Mouse (Mus musculus) bone marrow macrophage, adult 2 months (primary cell): ENCODE data around the gene Stxbp6.

Experiments used
- CTCF ChIP-seq: IDR thresholded peaks from 2 replicates; pipeline ENCODE4 v1.5.1; 2012; ENCODE audit warnings: low read depth, mild to moderate bottlenecking, low read length, moderate library complexity
- POLR2A ChIP-seq: IDR thresholded peaks from 2 replicates; pipeline ENCODE4 v1.6.1; 2012; ENCODE audit warnings: mild to moderate bottlenecking, low read depth, low read length, borderline replicate concordance

DNA sequence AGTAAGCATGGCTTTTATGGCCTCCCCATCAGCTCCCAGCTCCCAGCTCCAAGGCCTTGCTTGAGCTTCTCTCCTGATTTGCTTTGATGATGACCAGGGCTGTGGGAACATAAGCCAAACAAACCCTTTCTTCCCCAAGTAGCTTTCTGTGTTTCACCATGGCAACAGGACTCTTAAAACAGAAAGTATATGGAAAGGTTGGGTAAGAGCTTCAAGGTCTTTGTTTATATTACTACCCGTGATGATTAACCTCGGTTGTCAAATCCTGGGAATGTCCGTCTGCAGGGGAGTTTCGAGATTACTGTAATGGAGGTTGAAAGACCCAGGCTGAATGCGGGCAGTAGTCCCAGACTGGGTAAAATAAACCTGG lies 6.2 kb upstream of the Stxbp6 start:
- TF ChIP-seq CTCF (no peak), POLR2A (no peak)
